Mouse (Mus musculus) stomach, postnatal 0 days (tissue): ENCODE data around the gene Sox5. TPM values are rescaled to one million over a fixed set of nuclear protein-coding genes. Genes with fewer than 3 reads are reported as not detected.

Experiments
- ATAC-seq: fragments of 200-750 bp; cut with Nextera tagmentation; 2 replicates; pipeline ENCODE4 v1.8.0; 2017; ENCODE audit not compliant: low FRiP score, low TSS enrichment
- DNase-seq: peaks from one replicate; pipeline ENCODE4 v3.0.0-alpha.2; 2016; ENCODE audit warnings: low spot score
- H3K27ac ChIP-seq: fragments of 300-500 bp; sonication (generic); replicated peaks from 2 replicates; pipeline ENCODE4 v1.5.1; 2014; ENCODE audit warnings: mild to moderate bottlenecking, control low read depth
- H3K27me3 ChIP-seq: fragments of 300-500 bp; sonication (generic); 2 replicates; pipeline ENCODE4 v1.6.1; 2014; ENCODE audit warnings: low read length; ENCODE audit not compliant: control insufficient read depth, insufficient read depth
- H3K36me3 ChIP-seq: fragments of 300-500 bp; sonication (generic); 2 replicates; pipeline ENCODE4 v1.6.1; 2014; ENCODE audit warnings: low read length, mixed read lengths; ENCODE audit not compliant: control insufficient read depth, insufficient read depth
- H3K4me1 ChIP-seq: fragments of 300-500 bp; sonication (generic); replicated peaks from 2 replicates; pipeline ENCODE4 v1.6.1; 2014; ENCODE audit warnings: antibody characterized with exemption; ENCODE audit not compliant: control insufficient read depth, insufficient read depth
- H3K4me2 ChIP-seq: fragments of 300-500 bp; sonication (generic); replicated peaks from 2 replicates; pipeline ENCODE4 v1.6.1; 2014; ENCODE audit warnings: low read depth, mild to moderate bottlenecking, control low read depth, moderate library complexity
- H3K4me3 ChIP-seq: fragments of 300-500 bp; sonication (generic); 2 replicates; pipeline ENCODE4 v1.5.1; 2014; ENCODE audit warnings: low read depth, low read length, control low read depth
- H3K9ac ChIP-seq: fragments of 300-500 bp; sonication (generic); 2 replicates; pipeline ENCODE4 v1.6.1; 2014; ENCODE audit warnings: mild to moderate bottlenecking, low read length, control low read depth, mixed read lengths
- H3K9me3 ChIP-seq: fragments of 300-500 bp; sonication (generic); 2 replicates; pipeline ENCODE4 v1.6.1; 2016; ENCODE audit warnings: low read length; ENCODE audit not compliant: control insufficient read depth
- CTCF ChIP-seq: IDR thresholded peaks from 2 replicates; pipeline ENCODE4 v1.5.1; 2016; ENCODE audit warnings: antibody characterized with exemption, low read depth, mild to moderate bottlenecking, moderate library complexity
- EP300 ChIP-seq: optimal IDR thresholded peaks from 2 replicates; pipeline ENCODE3; 2016; ENCODE audit warnings: antibody characterized with exemption
- WGBS: fragments of 180-500 bp; shearing (Covaris S2); extraction: QIAGEN DNeasy Blood & Tissue Kit; methylation state at CpG from one replicate; pipeline ENCODE4 v1.1.7; 2014; 5-methylcytosine and 5-hydroxymethylcytosine counted together
- polyA plus RNA-seq: library from polyadenylated mRNA; unstranded; fragments of >200 nt; fragmentation: Nextera tagmentation; extraction: Ambion mirVana; gene quantifications from 2 replicates; pipeline ENCODE4 v1.2.1, GENCODE M21; 2015

The Sox5 gene
- polyA plus RNA-seq, 1 experiment from 2014 or later = 9.8 TPM

- Histone ChIP-seq H3K9me3 (no peaks in the 10 kb centered on the region), H3K36me3 (no peaks in the 10 kb centered on the region), H3K9ac (no peak overlapping the region), H3K27ac (no peak overlapping the region), H3K27me3 (no peaks in the 10 kb centered on the region), H3K4me3 (no peak overlapping the region), H3K4me1 (no peaks in the 10 kb centered on the region), H3K4me2 (no peak overlapping the region)
- TF ChIP-seq EP300 (no peak), CTCF (no peak)
- no peak for DNase-seq
- 61% methylated on average over 1 of the region's 1 CpGs for WGBS
- no peak for ATAC-seq
These were observed 661.8 kb downstream of the Sox5 start for GRCm38 (mm10) chr6:144119961-144120360.

GRCm38 (mm10) chr6:144116646-144117045, 665.1 kb downstream of the Sox5 start:
- H3K4me2 ChIP-seq = no peak overlapping the region
- H3K4me3 ChIP-seq = no peak overlapping the region
- no peaks in the 10 kb centered on the region for H3K9me3 ChIP-seq
- DNase-seq (no peak), ATAC-seq (no peak)
- no peaks in the 10 kb centered on the region for H3K36me3 ChIP-seq
- no peak overlapping the region for H3K27ac ChIP-seq
- no peaks in the 10 kb centered on the region for H3K27me3 ChIP-seq
- no peaks in the 10 kb centered on the region for H3K4me1 ChIP-seq
- H3K9ac ChIP-seq = no peak overlapping the region
- TF ChIP-seq CTCF (no peak), EP300 (no peak)
- 40% methylated on average over 6 of the region's 6 CpGs for WGBS

- 95% methylated on average over 6 of the region's 6 CpGs for WGBS
- TF ChIP-seq CTCF (no peak), EP300 (no peak)
- H3K36me3 ChIP-seq = no peaks in the 10 kb centered on the region
- ATAC-seq (no peak), DNase-seq (no peak)
- no peak overlapping the region for H3K9ac ChIP-seq
- H3K27ac ChIP-seq = no peak overlapping the region
- no peak overlapping the region for H3K4me2 ChIP-seq
- no peaks in the 10 kb centered on the region for H3K27me3 ChIP-seq
- H3K9me3 ChIP-seq = no peaks in the 10 kb centered on the region
- no peak overlapping the region for H3K4me3 ChIP-seq
- H3K4me1 ChIP-seq = no peaks in the 10 kb centered on the region
These were observed 670.2 kb downstream of the Sox5 start for GRCm38 (mm10) chr6:144111561-144111960.

- Histone ChIP-seq H3K36me3 (no peaks in the 10 kb centered on the region), H3K9ac (no peak overlapping the region), H3K4me3 (no peak overlapping the region), H3K4me2 (no peak overlapping the region), H3K4me1 (0 out of 2 replicates have a peak, but pooled peaks cover 2% of the 10 kb centered on the region), H3K27ac (no peak overlapping the region), H3K9me3 (no peaks in the 10 kb centered on the region), H3K27me3 (no peaks in the 10 kb centered on the region)
- no peak for ATAC-seq
- no peak for DNase-seq
- WGBS = 65% methylated on average over 10 of the region's 10 CpGs
- TF ChIP-seq EP300 = no peak
- no peak for TF ChIP-seq CTCF
These were observed 674.9 kb downstream of the Sox5 start for GRCm38 (mm10) chr6:144106848-144107247.

GRCm38 (mm10) chr6:144105645-144106044, 676.1 kb downstream of the Sox5 start:
- Histone ChIP-seq H3K4me3 (no peak overlapping the region), H3K9me3 (no peaks in the 10 kb centered on the region), H3K36me3 (no peaks in the 10 kb centered on the region), H3K27ac (no peak overlapping the region), H3K9ac (no peak overlapping the region), H3K4me1 (0 out of 2 replicates have a peak, but pooled peaks cover 2% of the 10 kb centered on the region), H3K4me2 (no peak overlapping the region), H3K27me3 (no peaks in the 10 kb centered on the region)
- DNase-seq (no peak), ATAC-seq (no peak)
- WGBS = 89% methylated on average over 12 of the region's 12 CpGs
- TF ChIP-seq EP300 (no peak), CTCF (no peak)

GRCm38 (mm10) chr6:144103612-144104011, 678.2 kb downstream of the Sox5 start:
- Histone ChIP-seq H3K27me3 (no peaks in the 10 kb centered on the region), H3K9me3 (no peaks in the 10 kb centered on the region), H3K4me1 (0 out of 2 replicates have a peak, but pooled peaks cover 2% of the 10 kb centered on the region), H3K4me3 (no peak overlapping the region), H3K27ac (no peak overlapping the region), H3K36me3 (no peaks in the 10 kb centered on the region), H3K4me2 (no peak overlapping the region), H3K9ac (no peak overlapping the region)
- WGBS = 90% methylated on average over 6 of the region's 6 CpGs
- TF ChIP-seq CTCF (no peak), EP300 (no peak)
- no peak for DNase-seq
- ATAC-seq = no peak
